Mouse (Mus musculus) T-helper 2 cell (primary cell): Measurements from ENCODE around the gene C2cd4c.

Experiments used
- in situ Hi-C: fragments of 300-600 bp; cut with MboI, MseI; formaldehyde crosslinking; loops from one replicate; pipeline ENCODE4 v1.15.1; 2025; ENCODE audit warnings: high pct_unique_total_duplicates

Gene C2cd4c

DNA sequence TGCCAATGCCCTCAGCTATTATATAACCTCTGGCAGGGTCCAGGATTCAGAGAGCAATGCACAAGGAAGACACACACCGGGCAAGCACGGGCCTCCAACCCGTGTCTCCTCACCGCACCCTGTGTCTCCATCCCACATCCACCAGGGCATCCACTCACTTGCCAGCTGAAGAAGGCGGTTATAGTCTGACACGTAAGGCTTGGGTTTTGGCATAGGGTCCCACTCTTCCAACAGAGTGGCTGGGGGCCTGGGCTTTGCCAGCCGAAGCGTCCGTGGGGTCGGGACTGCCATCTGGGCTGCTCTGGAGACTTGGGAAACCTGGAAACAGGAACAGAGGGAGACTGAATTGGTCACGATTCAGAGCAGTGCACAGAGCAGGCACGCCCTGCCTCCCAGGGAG is 34.0 kb downstream of the C2cd4c start:
- in situ Hi-C loops: no loop called here

DNA sequence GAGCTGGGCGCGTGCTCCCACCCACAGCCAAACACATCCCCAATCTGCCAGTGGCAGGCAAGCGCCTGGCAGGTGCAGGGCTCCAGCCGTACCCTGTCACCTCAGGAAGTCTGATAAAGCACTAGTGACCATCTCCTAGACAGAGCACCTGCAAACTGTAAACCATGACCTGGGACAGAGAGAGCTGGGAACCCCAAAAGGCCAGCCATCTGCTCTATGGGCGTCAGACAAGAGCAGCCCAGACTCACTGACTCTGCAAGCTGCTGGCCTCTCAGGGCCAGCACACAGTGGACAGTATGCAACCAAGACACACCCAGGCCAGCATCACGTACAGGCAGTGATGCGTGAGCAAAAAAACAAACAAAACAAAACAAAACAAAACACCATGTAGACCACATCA is 34.9 kb downstream of the C2cd4c start:
- in situ Hi-C loops: no loop called here

DNA sequence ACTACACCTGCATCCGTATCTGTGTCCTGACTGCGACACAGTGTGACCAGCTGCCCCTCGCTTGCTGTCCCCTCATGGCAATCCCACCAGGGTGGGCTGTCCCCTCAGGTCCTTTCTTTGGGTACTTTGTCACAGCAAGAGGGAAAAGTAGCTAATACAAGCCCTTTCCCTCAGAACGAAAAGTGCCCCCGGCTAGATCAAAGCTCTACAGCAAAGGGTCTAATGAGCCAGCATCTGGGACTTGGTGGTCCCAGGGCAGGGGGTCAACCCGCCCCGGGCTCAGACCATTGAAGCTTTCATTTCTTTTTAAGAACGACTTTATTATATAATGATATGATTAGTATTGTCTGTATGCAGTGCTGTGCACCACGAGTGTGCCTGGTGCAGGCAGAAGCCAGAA is 35.5 kb downstream of the C2cd4c start:
- in situ Hi-C loops: no loop called here

DNA sequence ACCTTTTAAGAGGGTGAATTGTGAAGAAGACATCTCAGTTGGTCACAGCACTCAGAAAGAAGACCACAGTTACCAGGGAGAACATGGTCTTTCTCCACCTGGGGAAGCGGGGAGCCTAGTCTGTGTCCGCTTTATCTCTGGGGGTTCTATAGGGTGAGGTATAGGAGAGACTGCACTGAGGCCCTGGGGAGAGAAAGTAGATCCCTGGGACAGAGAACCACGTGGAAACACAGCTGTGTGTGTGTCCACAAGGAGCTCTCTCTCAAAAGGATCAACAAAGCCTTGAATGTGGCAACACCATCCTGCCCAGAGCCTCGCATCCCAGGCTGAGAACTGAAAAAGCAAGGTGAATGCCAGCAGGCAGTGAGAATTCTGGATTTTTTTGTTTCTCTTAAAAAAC is 36.4 kb downstream of the C2cd4c start:
- in situ Hi-C loops: no loop called here

DNA sequence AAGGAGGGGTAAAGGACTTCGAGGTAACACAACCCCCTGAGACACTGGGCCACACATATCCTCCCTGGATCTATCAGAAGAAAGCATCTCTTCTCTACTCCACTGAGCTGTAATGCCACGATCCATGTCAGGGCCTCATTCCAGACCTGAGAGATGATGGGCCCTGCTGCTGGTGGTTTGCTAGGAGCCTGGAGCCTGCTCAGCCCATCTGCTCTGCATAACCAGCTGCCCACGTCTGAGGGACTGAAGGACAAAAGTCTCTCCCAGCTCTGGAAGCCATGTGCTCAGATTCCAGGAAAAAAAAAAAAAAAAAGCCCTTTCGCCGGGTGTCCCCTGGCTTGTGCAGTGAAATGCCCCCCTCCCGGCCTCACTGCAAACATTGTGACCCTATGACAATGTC is 38.1 kb downstream of the C2cd4c start:
- in situ Hi-C loops: no loop called here

DNA sequence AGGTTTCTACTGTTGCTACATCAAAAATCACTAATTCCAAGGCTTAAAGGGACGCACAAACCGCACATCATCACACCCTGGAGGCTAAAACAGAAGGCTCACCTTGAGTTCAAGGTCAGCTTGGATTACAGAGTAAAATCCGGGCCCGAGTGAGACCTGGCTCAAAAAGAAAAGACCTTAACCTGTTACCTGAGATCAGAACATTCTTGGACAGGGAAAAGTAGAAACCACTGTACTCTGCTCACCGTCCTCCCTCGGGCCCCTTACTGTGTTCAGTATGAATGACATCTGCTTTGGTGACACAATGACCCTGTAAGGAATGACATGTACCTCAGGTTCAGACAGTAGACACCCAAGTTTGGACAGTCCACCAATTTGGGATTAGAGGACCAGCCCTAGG is 39.0 kb downstream of the C2cd4c start:
- in situ Hi-C loops: no loop called here

DNA sequence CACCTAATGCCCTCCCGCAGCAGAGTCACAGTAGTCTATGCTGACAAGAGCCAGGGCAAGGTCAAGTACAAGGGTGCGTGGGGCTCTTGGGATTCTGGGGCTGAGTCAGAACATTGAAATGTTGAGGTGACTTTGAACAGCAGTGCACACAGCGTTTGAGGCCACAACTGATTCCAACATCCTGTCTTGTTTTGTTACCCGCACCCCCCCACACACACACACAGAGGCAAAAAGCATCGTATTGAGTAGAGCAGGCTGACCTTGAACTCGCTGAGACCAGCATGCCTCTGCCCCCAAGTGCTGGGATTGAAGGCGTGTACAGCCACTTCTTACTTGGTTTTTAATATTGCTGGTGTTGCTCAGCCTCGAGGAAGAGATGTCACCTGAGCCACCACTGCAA is 39.5 kb downstream of the C2cd4c start:
- in situ Hi-C loops: no loop called here

DNA sequence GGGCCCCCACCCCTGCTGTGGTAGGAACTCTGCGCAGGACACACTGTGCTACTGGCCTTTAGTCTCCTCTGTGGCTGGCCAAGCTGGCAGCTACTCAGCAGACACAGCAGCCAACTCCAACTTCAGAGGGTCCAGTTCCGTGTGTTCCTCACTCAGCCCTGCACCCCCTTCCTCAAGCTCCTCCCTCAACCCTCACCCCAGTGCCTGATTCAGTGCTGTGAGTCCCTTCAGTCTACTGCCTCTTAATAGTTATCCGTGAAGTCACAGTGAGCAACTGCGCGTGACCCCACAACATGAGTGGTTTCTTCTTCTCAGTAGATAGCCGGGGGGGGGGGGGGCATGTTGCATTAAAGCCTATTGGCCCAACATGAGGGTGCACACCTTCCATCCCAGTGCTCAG is 40.2 kb downstream of the C2cd4c start:
- in situ Hi-C loops: no loop called here

DNA sequence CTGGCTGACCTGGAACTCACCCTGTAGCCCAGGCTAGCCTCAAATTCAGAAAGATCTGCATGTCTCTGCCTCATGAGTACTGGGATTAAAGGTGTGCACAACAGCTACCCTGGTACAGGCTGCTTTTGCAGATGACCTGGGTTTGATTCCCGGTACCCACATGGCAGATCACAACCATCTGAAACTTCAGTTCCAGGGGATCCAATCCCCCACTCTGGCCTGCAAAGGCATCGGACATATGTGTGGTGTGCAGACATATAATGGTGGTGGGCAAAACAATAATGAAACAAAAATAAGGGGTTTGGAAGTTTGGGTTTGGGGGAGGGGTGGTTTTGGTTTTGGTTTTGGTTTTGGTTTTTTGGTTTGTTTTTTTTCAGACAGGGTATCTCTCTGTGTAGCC is 42.5 kb downstream of the C2cd4c start:
- in situ Hi-C loops: no loop called here

DNA sequence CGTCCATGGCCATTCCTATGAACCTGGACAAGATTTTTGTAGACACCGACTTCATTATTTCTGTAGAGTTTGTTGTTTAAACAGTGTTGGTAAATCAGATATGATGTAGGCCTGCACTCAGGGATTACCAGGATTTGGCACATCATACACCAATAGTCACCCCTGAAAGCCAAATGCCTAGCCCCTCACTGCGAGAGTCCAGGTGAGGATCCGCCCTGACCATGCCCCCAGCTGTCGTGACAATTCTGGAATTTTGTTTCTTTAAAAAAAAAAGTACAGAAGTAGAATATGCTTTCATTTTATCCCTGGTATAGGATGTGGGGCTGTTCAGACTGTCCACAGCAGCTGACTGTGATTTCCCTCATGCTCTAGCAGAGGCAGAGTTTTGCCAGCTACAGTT is 43.9 kb downstream of the C2cd4c start:
- in situ Hi-C loops: no loop called here

DNA sequence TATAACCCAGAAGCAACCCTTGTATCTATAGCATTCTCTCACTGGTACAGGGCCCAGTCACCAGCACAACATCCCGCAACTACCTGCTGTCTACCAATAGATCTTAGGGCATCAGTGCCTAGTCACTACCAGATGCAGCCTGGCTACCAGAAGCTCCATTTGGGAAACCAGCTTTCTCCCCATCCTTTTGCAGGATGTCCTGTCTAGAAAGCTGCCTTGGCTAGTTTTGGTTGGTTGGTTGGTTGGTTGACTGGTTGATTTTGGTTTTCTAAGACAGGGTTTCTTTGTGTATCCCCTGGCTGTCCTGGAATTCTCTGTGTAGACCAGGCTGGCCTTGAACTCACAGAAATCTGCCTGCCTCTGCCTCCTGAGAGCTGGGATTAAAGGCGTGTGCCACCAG is 54.1 kb downstream of the C2cd4c start:
- in situ Hi-C loops: no loop called here

DNA sequence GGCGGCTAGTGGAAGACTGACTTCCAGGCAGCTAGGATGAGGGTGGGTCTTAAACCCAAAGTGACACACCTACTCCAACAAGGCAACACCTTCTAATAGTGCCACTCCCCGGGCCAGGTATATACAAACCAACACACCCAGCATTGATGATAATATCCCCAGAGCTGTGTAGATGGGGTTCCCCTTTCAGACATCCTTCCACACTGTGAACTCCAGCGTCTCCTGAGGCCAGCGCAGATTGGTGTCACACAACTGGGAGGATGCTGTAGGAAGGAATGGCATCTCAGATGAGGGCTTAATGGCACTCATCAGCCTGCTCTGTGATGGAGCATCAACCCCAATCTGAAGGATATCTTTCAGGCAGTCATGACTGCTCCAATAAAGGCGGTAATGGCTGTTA is 56.3 kb downstream of the C2cd4c start:
- in situ Hi-C loops: no loop called here

DNA sequence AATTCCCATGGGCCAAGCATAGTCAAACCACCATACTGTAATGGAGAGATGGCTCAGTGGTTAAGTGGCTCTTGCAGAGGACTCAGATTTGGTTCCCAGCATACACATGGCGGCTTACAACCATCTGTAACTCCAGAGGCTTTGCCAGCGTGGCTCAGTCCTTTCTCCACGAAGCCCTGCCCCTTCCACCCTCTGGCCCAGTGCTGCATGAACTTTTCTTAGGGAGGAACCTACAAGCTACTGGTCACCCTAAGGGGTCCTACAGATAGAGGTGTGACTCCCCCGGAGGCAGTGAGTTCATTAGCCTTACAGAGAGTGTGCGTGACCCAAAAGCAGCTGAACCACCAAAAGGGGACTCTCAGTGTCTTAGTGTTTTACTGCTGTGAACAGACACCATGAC is 56.9 kb downstream of the C2cd4c start:
- in situ Hi-C loops: no loop called here
